1 mouse cellular context compared by ENCODE assay signal in the genomic region with DNA sequence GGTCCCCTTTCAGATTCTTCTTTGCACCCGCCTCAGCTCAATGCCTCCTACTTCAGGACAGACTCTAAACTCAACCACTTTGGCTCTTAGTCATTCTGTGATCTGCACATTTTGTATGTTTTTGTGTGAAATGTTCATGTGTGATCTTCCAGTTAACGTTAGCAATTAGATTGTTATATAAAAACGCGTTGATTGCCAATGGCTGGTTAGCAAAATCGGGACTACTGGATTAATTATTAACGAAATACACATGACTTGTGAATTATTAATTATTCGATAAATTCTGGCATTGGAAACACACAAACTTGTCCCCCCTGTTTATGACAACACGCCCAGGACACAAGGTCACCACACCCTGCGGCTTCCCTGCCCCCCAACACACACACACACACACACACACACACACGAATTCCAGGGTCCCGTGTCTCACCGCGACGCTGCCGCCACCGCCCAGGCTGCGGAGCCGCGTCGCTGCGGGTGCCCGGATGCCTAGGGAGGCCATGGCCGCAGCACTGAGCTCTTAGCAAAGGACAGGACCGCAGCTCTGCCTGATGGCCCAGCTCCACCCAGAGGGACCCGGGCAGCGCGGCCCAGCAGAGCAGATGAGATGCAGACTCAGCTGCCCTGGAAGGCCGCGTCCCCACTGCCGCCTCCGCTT.
TF ChIP-seq lines count a peak whose summit lies in the region.

No protein-coding gene starts in this region.

TF ChIP-seq in MEL, 35 proteins besides CTCF, POLR2A, EP300 and RAD21:
- TF ChIP-seq SIN3A (IDR thresholded peaks at IDR 0.05; ENCODE audit: low read length) (no peak), ZKSCAN1 (IDR thresholded peaks at IDR 0.05; ENCODE audit: low read depth, low read length) (no peak), MAZ (IDR thresholded peaks at IDR 0.05; ENCODE audit: low read depth, low read length) (no peak), MAFK (IDR thresholded peaks at IDR 0.05; ENCODE audit: borderline replicate concordance, low read depth, low read length) (no peak), GABPA (IDR thresholded peaks at IDR 0.05; ENCODE audit: low read depth, low read length) (no peak), MYB (IDR thresholded peaks at IDR 0.05; ENCODE audit: low read depth, low read length) (no peak), MYC (IDR thresholded peaks at IDR 0.05; ENCODE audit: low read depth, low read length) (no peak), ETS1 (IDR thresholded peaks at IDR 0.05; ENCODE audit: low read depth, low read length) (no peak)
